Mouse (Mus musculus): ENCODE results near the gene 6030408B16Rik. TPM values are rescaled to one million over a fixed set of nuclear protein-coding genes. Genes with fewer than 3 reads are reported as not detected.

6030408B16Rik gene
- polyA plus RNA-seq, 1 experiment from 2014 or later = 2.2 TPM

- Histone ChIP-seq H3K4me3 (ENCODE audit: low read depth, low read length) (no peak overlapping the region), H3K36me3 (ENCODE audit: control insufficient read depth, insufficient read depth, low read length) (peaks cover 10% of the 10 kb centered on the region)
Measured at GRCm38 (mm10) chr15:101292012-101292411, 1.0 kb upstream of the 6030408B16Rik start.

DNA sequence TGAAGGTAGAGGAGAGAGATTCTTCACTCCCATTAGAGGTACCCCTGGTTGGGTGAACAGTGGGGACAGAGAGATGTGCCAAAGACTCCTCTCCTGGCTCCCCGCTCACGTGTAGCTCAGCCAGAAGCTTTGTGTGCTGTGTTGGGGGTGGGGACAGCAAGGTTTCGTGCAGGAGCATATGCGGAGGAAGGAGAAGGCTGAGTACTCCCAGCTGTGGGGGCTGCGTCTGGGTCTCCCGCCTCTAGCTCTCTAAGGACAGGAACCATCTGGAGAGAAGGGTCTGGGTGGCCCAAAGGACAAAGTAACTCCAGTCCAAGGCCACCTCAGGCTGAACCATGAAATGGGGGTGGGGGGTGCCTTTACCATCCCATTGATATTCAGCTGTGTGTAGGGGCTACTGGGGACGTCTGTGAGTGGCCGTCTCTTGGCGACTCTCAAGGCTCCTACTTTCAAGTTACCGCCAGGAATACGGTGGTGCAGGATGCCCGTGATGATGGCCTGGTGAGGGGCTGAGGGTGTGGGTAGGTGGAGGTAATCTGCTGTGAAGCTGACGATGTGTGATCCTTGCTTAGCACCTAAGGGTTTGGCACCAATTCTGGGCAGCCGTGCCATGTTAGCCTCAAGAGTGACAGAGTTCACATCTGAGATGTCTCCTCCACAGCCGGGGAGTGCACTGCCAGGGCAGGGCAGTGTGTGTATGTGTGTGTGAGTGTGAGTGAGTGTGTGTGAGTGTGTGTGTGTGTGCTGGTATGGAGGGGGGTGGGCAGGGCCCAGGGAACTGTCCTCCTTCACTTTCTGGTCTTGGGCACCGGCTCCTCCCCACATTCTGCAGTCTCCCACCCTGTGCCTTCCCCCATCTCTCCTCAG, 1.2 kb downstream of the 6030408B16Rik start:
- Histone ChIP-seq H3K27ac (ENCODE audit: low read depth, low read length) (no peak overlapping the region), H3K27me3 (ENCODE audit: control insufficient read depth, insufficient read depth, low read length) (no peaks in the 10 kb centered on the region), H3K4me2 (peak overlapping the region; percentile 22; the same call in 1 of the 2 replicates), H3K36me3 (ENCODE audit: control insufficient read depth, insufficient read depth, low read length) (peaks cover 10% of the 10 kb centered on the region), H3K9me3 (replicated peaks; ENCODE audit: control insufficient read depth, low read length) (no peaks in the 10 kb centered on the region), H3K4me1 (ENCODE audit: control insufficient read depth, insufficient read depth, low read length) (peaks cover 23% of the 10 kb centered on the region), H3K4me3 (ENCODE audit: low read depth, low read length) (no peak overlapping the region), H3K9ac (ENCODE audit: low read depth, low read length) (no peak overlapping the region)
- ATAC-seq (replicated peaks; ENCODE audit: insufficient number of reproducible peaks, low FRiP score, low TSS enrichment) = no peak
- WGBS (ENCODE audit: insufficient replicate concordance) = 49% methylated on average over 16 of the region's 16 CpGs

More at GRCm38 (mm10) chr15:101292012-101292411, 1.0 kb upstream of the 6030408B16Rik start:
- Histone ChIP-seq H3K9me3 (replicated peaks; ENCODE audit: control insufficient read depth, low read length) (no peaks in the 10 kb centered on the region), H3K27me3 (ENCODE audit: control insufficient read depth, insufficient read depth, low read length) (no peaks in the 10 kb centered on the region), H3K4me2 (no peak overlapping the region), H3K9ac (ENCODE audit: low read depth, low read length) (no peak overlapping the region), H3K4me1 (ENCODE audit: control insufficient read depth, insufficient read depth, low read length) (peaks cover 9% of the 10 kb centered on the region), H3K27ac (ENCODE audit: low read depth, low read length) (no peak overlapping the region)
- no peak for ATAC-seq (replicated peaks; ENCODE audit: insufficient number of reproducible peaks, low FRiP score, low TSS enrichment)
- WGBS (ENCODE audit: insufficient replicate concordance) = 89% methylated on average over 3 of the region's 3 CpGs

DNA sequence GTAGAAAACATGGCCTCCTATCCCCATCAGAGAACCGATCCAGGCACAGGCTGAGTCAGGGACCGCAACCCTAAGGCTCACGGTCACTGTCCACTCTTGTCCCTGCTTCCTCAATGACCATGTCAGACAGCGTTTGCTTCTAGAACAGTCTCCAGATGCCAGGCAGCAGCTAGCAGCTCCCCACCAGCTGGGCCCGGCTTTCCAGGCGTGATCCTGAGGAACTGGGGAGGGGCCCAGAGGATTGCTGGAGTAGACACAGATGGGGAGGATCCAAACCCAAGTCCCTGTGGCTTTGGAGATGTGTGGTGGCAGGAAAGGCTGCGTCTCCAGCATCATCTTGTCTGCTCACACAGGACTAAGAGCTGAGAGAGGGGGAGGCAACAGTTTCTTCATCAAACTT, 2.1 kb downstream of the 6030408B16Rik start:
- Histone ChIP-seq H3K4me2 (no peak overlapping the region), H3K36me3 (ENCODE audit: control insufficient read depth, insufficient read depth, low read length) (peaks cover 6% of the 10 kb centered on the region; the same call in 1 of the 2 replicates), H3K27me3 (ENCODE audit: control insufficient read depth, insufficient read depth, low read length) (no peaks in the 10 kb centered on the region), H3K9ac (ENCODE audit: low read depth, low read length) (no peak overlapping the region), H3K9me3 (replicated peaks; ENCODE audit: control insufficient read depth, low read length) (no peaks in the 10 kb centered on the region), H3K27ac (ENCODE audit: low read depth, low read length) (no peak overlapping the region), H3K4me1 (ENCODE audit: control insufficient read depth, insufficient read depth, low read length) (peaks cover 29% of the 10 kb centered on the region), H3K4me3 (ENCODE audit: low read depth, low read length) (no peak overlapping the region)
- 66% methylated on average over 7 of the region's 7 CpGs for WGBS (ENCODE audit: insufficient replicate concordance)
- ATAC-seq (replicated peaks; ENCODE audit: insufficient number of reproducible peaks, low FRiP score, low TSS enrichment) = no peak

- no peaks in the 10 kb centered on the region for H3K9me3 ChIP-seq (replicated peaks; ENCODE audit: control insufficient read depth, low read length)
- no peak for ATAC-seq (replicated peaks; ENCODE audit: insufficient number of reproducible peaks, low FRiP score, low TSS enrichment)
- H3K27me3 ChIP-seq (ENCODE audit: control insufficient read depth, insufficient read depth, low read length) = no peaks in the 10 kb centered on the region
- H3K9ac ChIP-seq (ENCODE audit: low read depth, low read length) = no peak overlapping the region
- H3K4me2 ChIP-seq = no peak overlapping the region
- H3K4me3 ChIP-seq (ENCODE audit: low read depth, low read length) = no peak overlapping the region
- H3K36me3 ChIP-seq (ENCODE audit: control insufficient read depth, insufficient read depth, low read length) = peaks cover 6% of the 10 kb centered on the region; the same call in 1 of the 2 replicates
- H3K27ac ChIP-seq (ENCODE audit: low read depth, low read length) = no peak overlapping the region
- 78% methylated on average over 10 of the region's 10 CpGs for WGBS (ENCODE audit: insufficient replicate concordance)
- peaks cover 30% of the 10 kb centered on the region for H3K4me1 ChIP-seq (ENCODE audit: control insufficient read depth, insufficient read depth, low read length)
Measured at GRCm38 (mm10) chr15:101295616-101296015, 2.6 kb downstream of the 6030408B16Rik start.

GRCm38 (mm10) chr15:101296091-101296490, 3.1 kb downstream of the 6030408B16Rik start:
- Histone ChIP-seq H3K9me3 (replicated peaks; ENCODE audit: control insufficient read depth, low read length) (no peaks in the 10 kb centered on the region), H3K27ac (ENCODE audit: low read depth, low read length) (no peak overlapping the region), H3K4me1 (ENCODE audit: control insufficient read depth, insufficient read depth, low read length) (peaks cover 30% of the 10 kb centered on the region), H3K9ac (ENCODE audit: low read depth, low read length) (no peak overlapping the region), H3K4me3 (ENCODE audit: low read depth, low read length) (no peak overlapping the region), H3K4me2 (no peak overlapping the region), H3K36me3 (ENCODE audit: control insufficient read depth, insufficient read depth, low read length) (peaks cover 4% of the 10 kb centered on the region; the same call in 1 of the 2 replicates), H3K27me3 (ENCODE audit: control insufficient read depth, insufficient read depth, low read length) (no peaks in the 10 kb centered on the region)
- no peak for ATAC-seq (replicated peaks; ENCODE audit: insufficient number of reproducible peaks, low FRiP score, low TSS enrichment)
- 78% methylated on average over 11 of the region's 11 CpGs for WGBS (ENCODE audit: insufficient replicate concordance)

DNA sequence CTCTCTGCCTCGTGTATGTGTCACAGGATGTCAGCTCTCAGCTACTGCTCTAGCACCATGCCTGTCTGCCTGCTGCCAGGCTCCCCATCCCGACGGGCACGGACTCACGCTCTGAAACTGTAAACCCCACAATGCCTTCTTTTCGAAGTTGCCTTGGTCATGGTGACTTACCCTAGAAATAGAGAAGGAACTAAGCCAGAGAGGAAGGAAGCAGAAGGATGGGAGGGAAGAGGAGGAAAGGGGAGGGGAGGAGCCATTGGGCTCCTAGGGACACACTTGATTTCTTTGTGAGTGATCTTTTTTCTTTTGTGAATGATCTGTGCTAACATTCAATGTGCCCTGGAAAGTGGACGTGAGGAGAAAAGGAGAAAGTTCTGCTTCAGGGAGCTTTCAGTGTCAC, 5.0 kb downstream of the 6030408B16Rik start:
- Histone ChIP-seq H3K4me1 (ENCODE audit: control insufficient read depth, insufficient read depth, low read length) (peaks cover 28% of the 10 kb centered on the region), H3K36me3 (ENCODE audit: control insufficient read depth, insufficient read depth, low read length) (no peaks in the 10 kb centered on the region), H3K4me3 (ENCODE audit: low read depth, low read length) (no peak overlapping the region), H3K9ac (ENCODE audit: low read depth, low read length) (no peak overlapping the region), H3K27me3 (ENCODE audit: control insufficient read depth, insufficient read depth, low read length) (no peaks in the 10 kb centered on the region), H3K9me3 (replicated peaks; ENCODE audit: control insufficient read depth, low read length) (no peaks in the 10 kb centered on the region), H3K4me2 (peak overlapping the region; percentile 51), H3K27ac (ENCODE audit: low read depth, low read length) (no peak overlapping the region)
- 33% methylated on average over 7 of the region's 7 CpGs for WGBS (ENCODE audit: insufficient replicate concordance)
- ATAC-seq (replicated peaks; ENCODE audit: insufficient number of reproducible peaks, low FRiP score, low TSS enrichment) = no peak

DNA sequence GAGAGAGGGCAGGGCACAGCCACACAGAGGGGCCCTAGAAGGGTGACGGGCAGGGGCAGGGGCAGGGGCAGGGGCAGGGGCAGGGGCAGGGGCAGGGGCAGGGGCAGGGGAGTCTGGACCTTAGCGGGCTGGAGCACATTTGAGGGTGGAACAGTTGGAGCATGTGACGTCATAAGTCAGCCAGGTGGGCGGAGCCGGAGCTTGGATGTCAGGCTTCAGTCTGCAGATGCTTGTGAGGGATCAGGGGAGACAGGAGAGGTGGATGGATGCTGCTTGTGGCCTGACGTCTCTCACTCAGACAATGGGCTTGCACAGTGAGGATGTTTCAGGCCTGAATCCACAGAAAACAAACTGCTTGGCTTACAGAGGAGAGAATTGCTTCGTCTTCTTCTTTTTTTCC, 5.5 kb downstream of the 6030408B16Rik start:
- H3K4me3 ChIP-seq (ENCODE audit: low read depth, low read length) = 0 out of 2 replicates have a peak overlapping the region, but pooled peaks have one; percentile 8
- no peaks in the 10 kb centered on the region for H3K36me3 ChIP-seq (ENCODE audit: control insufficient read depth, insufficient read depth, low read length)
- WGBS (ENCODE audit: insufficient replicate concordance) = 22% methylated on average over 7 of the region's 7 CpGs
- peak overlapping the region; percentile 51 for H3K4me2 ChIP-seq
- peaks cover 22% of the 10 kb centered on the region for H3K4me1 ChIP-seq (ENCODE audit: control insufficient read depth, insufficient read depth, low read length)
- ATAC-seq (replicated peaks; ENCODE audit: insufficient number of reproducible peaks, low FRiP score, low TSS enrichment) = no peak
- H3K27me3 ChIP-seq (ENCODE audit: control insufficient read depth, insufficient read depth, low read length) = no peaks in the 10 kb centered on the region
- no peak overlapping the region for H3K9ac ChIP-seq (ENCODE audit: low read depth, low read length)
- no peak overlapping the region for H3K27ac ChIP-seq (ENCODE audit: low read depth, low read length)
- H3K9me3 ChIP-seq (replicated peaks; ENCODE audit: control insufficient read depth, low read length) = no peaks in the 10 kb centered on the region

GRCm38 (mm10) chr15:101299480-101299960, 6.5 kb downstream of the 6030408B16Rik start:
- no peak; the same call in 1 of the 2 replicates for ATAC-seq (replicated peaks; ENCODE audit: insufficient number of reproducible peaks, low FRiP score, low TSS enrichment)
- H3K9me3 ChIP-seq (replicated peaks; ENCODE audit: control insufficient read depth, low read length) = no peaks in the 10 kb centered on the region
- H3K4me3 ChIP-seq (ENCODE audit: low read depth, low read length) = no peak overlapping the region
- peak overlapping the region; percentile 12; the same call in 1 of the 2 replicates for H3K27ac ChIP-seq (ENCODE audit: low read depth, low read length)
- H3K4me2 ChIP-seq = no peak overlapping the region
- peaks cover 20% of the 10 kb centered on the region for H3K4me1 ChIP-seq (ENCODE audit: control insufficient read depth, insufficient read depth, low read length)
- 55% methylated on average over 14 of the region's 14 CpGs for WGBS (ENCODE audit: insufficient replicate concordance)
- no peaks in the 10 kb centered on the region for H3K27me3 ChIP-seq (ENCODE audit: control insufficient read depth, insufficient read depth, low read length)
- H3K9ac ChIP-seq (ENCODE audit: low read depth, low read length) = 0 out of 2 replicates have a peak overlapping the region, but pooled peaks have one; percentile 6
- no peaks in the 10 kb centered on the region for H3K36me3 ChIP-seq (ENCODE audit: control insufficient read depth, insufficient read depth, low read length)

Measured in heart, embryonic 11.5 days (tissue).